Mouse (Mus musculus) right cerebral cortex, postnatal 4 days (tissue): ENCODE data around the gene Rtn4rl1.
A peak's percentile ranks its signal among the peaks of the same experiment; 100 is the strongest.
"Not testable (repeated sequence)": the region's sequence is repeated elsewhere in the genome, so short reads cannot be mapped to it uniquely, and the experiment has no call there.

Experiments used
- DNase-seq: peaks from one replicate; pipeline ENCODE4 v3.0.0-alpha.2; 2022

The Rtn4rl1 gene

GRCm38 (mm10) chr11:75166193-75166842, 27.3 kb upstream of the Rtn4rl1 start:
- DNase-seq = peak; percentile 33

- peak; percentile 27 for DNase-seq
Measured at GRCm38 (mm10) chr11:75166861-75167642, 26.5 kb upstream of the Rtn4rl1 start.

GRCm38 (mm10) chr11:75167643-75168589, 25.7 kb upstream of the Rtn4rl1 start:
- peak; percentile 22 for DNase-seq

GRCm38 (mm10) chr11:75168590-75169361, 24.8 kb upstream of the Rtn4rl1 start:
- DNase-seq = peak; percentile 82

- peak; percentile 37 for DNase-seq
Measured at GRCm38 (mm10) chr11:75169405-75170080, 24.0 kb upstream of the Rtn4rl1 start, which contains the start of gene Hic1. TSS of gene Hic1 (minus strand) at chr11:75169519.

- peak; percentile 91 for DNase-seq
Measured at GRCm38 (mm10) chr11:75170136-75170751, 23.3 kb upstream of the Rtn4rl1 start.

- DNase-seq = no peak
Measured at GRCm38 (mm10) chr11:75171186-75171865, 22.3 kb upstream of the Rtn4rl1 start.

- peak; percentile 71 for DNase-seq
Measured at GRCm38 (mm10) chr11:75172151-75173094, 21.2 kb upstream of the Rtn4rl1 start.

GRCm38 (mm10) chr11:75173095-75173798, 20.3 kb upstream of the Rtn4rl1 start:
- peak; percentile 97 for DNase-seq

- DNase-seq = no peak
Measured at GRCm38 (mm10) chr11:75173799-75174165, 19.8 kb upstream of the Rtn4rl1 start.

GRCm38 (mm10) chr11:75174574-75174973, 19.0 kb upstream of the Rtn4rl1 start:
- DNase-seq = not testable (repeated sequence)

- DNase-seq = no peak
Measured at GRCm38 (mm10) chr11:75178011-75178410, 15.6 kb upstream of the Rtn4rl1 start.

GRCm38 (mm10) chr11:75178672-75179208, 14.8 kb upstream of the Rtn4rl1 start, which contains the start of gene Ovca2:
TSS of gene Ovca2 (minus strand) at chr11:75178835.
- peak; percentile 92 for DNase-seq

- DNase-seq = no peak
Measured at GRCm38 (mm10) chr11:75183917-75184570, 9.5 kb upstream of the Rtn4rl1 start.

- no peak for DNase-seq
Measured at GRCm38 (mm10) chr11:75184573-75184972, 9.0 kb upstream of the Rtn4rl1 start.

GRCm38 (mm10) chr11:75184986-75185385, 8.6 kb upstream of the Rtn4rl1 start:
- no peak for DNase-seq

GRCm38 (mm10) chr11:75189713-75190370, 3.7 kb upstream of the Rtn4rl1 start:
- DNase-seq = no peak
